Mouse (Mus musculus): Measurements from ENCODE around the gene Rabl6. TPM values are rescaled to one million over a fixed set of nuclear protein-coding genes. Genes with fewer than 3 reads are reported as not detected.

Gene Rabl6
- polyA plus RNA-seq, 1 experiment from 2014 or later, result 78.3 TPM

DNA sequence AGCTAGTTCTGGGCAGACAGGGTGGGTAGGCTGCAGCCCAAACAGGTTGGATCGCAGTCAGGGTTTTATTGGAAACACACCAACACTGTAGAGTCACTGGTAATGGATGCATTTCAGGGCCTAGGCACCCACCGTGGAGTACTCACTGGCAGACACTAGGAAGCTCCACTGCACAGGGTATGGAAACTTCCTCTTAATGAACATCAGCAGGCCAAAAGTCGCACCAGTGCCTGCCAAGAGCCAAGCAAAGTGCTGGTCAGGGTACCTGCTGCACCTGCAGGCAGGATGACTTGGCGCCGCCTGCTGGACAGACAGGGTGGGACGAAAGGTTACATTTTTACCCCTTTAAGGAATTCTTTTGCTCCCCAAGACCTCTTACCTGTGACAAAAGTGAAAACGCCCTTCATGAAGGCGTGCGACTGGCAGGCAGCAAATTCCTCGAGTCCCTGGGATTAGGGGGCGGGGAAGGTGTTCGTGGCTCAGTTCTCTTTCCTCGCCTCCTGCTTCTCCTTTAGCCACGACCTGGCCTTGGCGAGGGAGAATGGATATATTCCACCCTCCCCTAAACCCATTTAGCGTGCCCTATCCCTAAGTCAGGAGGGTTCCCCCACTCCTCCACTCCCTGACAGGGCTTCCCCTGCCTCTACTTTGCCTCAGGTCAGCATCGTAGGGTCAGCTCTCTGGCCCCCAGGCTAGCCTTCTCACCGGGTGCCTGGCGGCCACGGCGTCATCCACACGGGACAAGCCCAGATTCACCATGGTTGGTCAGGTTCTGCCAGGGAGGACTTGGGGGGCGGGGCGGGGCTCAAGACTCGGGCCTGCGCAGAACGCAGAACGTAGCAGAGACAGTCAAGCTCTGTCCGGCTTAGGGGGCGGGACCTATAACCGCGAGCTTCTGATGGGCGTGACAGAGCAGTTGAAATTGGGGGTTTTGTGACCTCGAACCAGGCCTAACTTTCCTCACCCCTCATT lies 13.2 kb upstream of the Rabl6 start, which contains the start of gene Tmem141:
Gene Tmem141 (minus strand): TSS at position 777 of the 972 bp plus-strand sequence.
- peaks cover 12% of the 10 kb centered on the region for H3K4me1 ChIP-seq
- H3K27ac ChIP-seq, result 0 out of 2 replicates have a peak within 1 kb of the TSS, but pooled peaks have one; percentile 20
- H3K36me3 ChIP-seq, result no peaks in the 10 kb centered on the region
- peak within 1 kb of the TSS; percentile 46 for H3K4me3 ChIP-seq
- peaks cover 17% of the 10 kb centered on the region for H3K27me3 ChIP-seq (replicated peaks)
- 5% methylated on average over 34 of the region's 34 CpGs for WGBS
- ATAC-seq (ENCODE audit: low FRiP score, low read depth), result peak; percentile 91
- peak within 1 kb of the TSS; percentile 77 for H3K4me2 ChIP-seq (replicated peaks)
- H3K9me3 ChIP-seq, result no peaks in the 10 kb centered on the region
- peak within 1 kb of the TSS; percentile 63 for H3K9ac ChIP-seq

- H3K9me3 ChIP-seq, result no peaks in the 10 kb centered on the region
- H3K36me3 ChIP-seq, result no peaks in the 10 kb centered on the region
- H3K27ac ChIP-seq, result no peak overlapping the region
- no peak overlapping the region for H3K9ac ChIP-seq
- H3K4me1 ChIP-seq, result peaks cover 16% of the 10 kb centered on the region
- no peak overlapping the region for H3K4me3 ChIP-seq
- peak overlapping the region; percentile 77; the same call in 1 of the 2 replicates for H3K4me2 ChIP-seq (replicated peaks)
- no peak for ATAC-seq (ENCODE audit: low FRiP score, low read depth)
- peaks cover 24% of the 10 kb centered on the region for H3K27me3 ChIP-seq (replicated peaks)
- WGBS, result 87% methylated on average over 4 of the region's 4 CpGs
Measured at GRCm38 (mm10) chr2:25620852-25621228, 12.5 kb upstream of the Rabl6 start.

DNA sequence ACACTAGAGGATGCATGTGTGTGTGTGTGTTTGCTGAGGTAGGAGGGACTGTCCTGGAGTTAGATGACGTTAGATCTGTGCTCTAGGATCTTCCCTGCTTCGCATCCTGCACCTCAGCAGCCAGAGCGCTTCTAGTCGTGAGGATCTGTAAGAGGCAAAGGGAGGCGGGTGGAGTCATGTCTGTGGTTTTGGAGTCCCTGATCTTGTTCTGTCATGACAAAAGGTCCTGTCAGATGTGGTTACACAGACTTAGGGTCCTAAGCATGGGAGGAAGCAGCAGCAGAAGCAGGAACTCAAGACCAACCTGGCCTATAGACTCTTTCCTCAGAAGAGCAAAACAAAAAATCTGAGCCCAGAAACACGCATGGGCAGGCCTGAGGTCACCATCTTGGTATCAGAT lies 12.1 kb upstream of the Rabl6 start:
- no peak overlapping the region for H3K9ac ChIP-seq
- H3K36me3 ChIP-seq, result no peaks in the 10 kb centered on the region
- peaks cover 16% of the 10 kb centered on the region for H3K4me1 ChIP-seq
- no peak overlapping the region for H3K27ac ChIP-seq
- no peaks in the 10 kb centered on the region for H3K9me3 ChIP-seq
- no peak overlapping the region for H3K4me2 ChIP-seq (replicated peaks)
- 75% methylated on average over 6 of the region's 6 CpGs for WGBS
- H3K27me3 ChIP-seq (replicated peaks), result peaks cover 29% of the 10 kb centered on the region
- ATAC-seq (ENCODE audit: low FRiP score, low read depth), result no peak
- no peak overlapping the region for H3K4me3 ChIP-seq

DNA sequence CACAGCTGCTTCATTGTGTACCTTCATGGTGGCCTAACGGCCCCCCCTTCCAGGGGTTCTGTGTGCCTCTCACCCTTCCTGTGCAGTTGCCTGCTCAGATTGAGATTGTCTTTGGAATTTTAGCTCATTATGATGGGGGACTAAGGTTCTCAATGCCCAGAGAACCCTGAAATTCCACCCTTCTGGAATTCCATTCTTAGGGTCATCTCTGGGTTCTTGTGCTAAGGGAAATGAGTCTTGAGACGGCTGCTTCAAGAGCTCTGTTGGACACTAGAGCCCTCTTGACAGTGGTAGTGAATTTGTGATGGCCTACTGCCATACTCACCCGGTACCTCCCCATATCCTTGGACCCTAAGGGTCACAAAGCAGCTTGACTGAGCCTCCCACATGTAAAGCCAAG lies 9.3 kb upstream of the Rabl6 start, which contains the start of gene Ccdc183:
Gene Ccdc183 (minus strand): TSS at position 101 of the 400 bp plus-strand sequence.
- no peak for ATAC-seq (ENCODE audit: low FRiP score, low read depth)
- no peaks in the 10 kb centered on the region for H3K9me3 ChIP-seq
- no peak within 1 kb of the TSS for H3K4me3 ChIP-seq
- peaks cover 40% of the 10 kb centered on the region for H3K27me3 ChIP-seq (replicated peaks)
- peaks cover 16% of the 10 kb centered on the region for H3K4me1 ChIP-seq
- 0 out of 2 replicates have a peak within 1 kb of the TSS, but pooled peaks have one; percentile 24 for H3K4me2 ChIP-seq (replicated peaks)
- H3K27ac ChIP-seq, result no peak within 1 kb of the TSS
- 82% methylated on average over 3 of the region's 3 CpGs for WGBS
- H3K36me3 ChIP-seq, result no peaks in the 10 kb centered on the region
- 0 out of 2 replicates have a peak within 1 kb of the TSS, but pooled peaks have one; percentile 6 for H3K9ac ChIP-seq

DNA sequence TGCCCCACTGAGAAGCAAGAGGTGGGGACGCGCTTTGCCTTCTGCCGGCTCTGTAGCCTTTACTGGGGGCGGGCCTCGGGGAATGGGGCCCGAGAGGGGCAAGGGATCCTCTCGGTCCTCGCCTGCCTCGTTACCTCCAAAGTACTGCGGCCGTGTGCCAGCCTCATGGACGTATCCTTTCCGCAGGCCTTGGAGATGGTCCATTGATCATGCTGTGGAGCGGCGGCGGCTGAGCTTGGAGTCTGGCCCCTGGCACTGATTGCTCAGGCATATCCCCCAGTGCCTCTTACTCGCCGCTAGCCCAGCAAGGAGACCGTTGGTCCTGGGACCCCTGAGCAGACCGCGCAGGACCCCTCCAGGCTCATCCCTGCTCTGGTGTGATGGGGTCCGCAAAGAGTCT lies 8.1 kb upstream of the Rabl6 start:
- Histone ChIP-seq H3K4me2 (replicated peaks) (0 out of 2 replicates have a peak overlapping the region, but pooled peaks have one; percentile 24), H3K4me1 (peaks cover 11% of the 10 kb centered on the region), H3K27ac (no peak overlapping the region), H3K9me3 (no peaks in the 10 kb centered on the region), H3K36me3 (no peaks in the 10 kb centered on the region), H3K4me3 (no peak overlapping the region), H3K9ac (0 out of 2 replicates have a peak overlapping the region, but pooled peaks have one; percentile 6), H3K27me3 (replicated peaks) (peaks cover 40% of the 10 kb centered on the region)
- WGBS, result 25% methylated on average over 22 of the region's 22 CpGs
- no peak for ATAC-seq (ENCODE audit: low FRiP score, low read depth)

- H3K4me3 ChIP-seq, result peak overlapping the region; percentile 98
- no peaks in the 10 kb centered on the region for H3K27me3 ChIP-seq (replicated peaks)
- H3K4me1 ChIP-seq, result peaks cover 17% of the 10 kb centered on the region
- H3K9me3 ChIP-seq, result no peaks in the 10 kb centered on the region
- peak overlapping the region; percentile 98; the same call in 1 of the 2 replicates for H3K9ac ChIP-seq
- no peak overlapping the region for H3K27ac ChIP-seq
- ATAC-seq (ENCODE audit: low FRiP score, low read depth), result peak; percentile 19; the same call in 1 of the 2 replicates
- H3K4me2 ChIP-seq (replicated peaks), result peak overlapping the region; percentile 74
- 74% methylated on average over 10 of the region's 10 CpGs for WGBS
- no peaks in the 10 kb centered on the region for H3K36me3 ChIP-seq
Measured at GRCm38 (mm10) chr2:25608671-25609070, 350 bp upstream of the Rabl6 start.

- Histone ChIP-seq H3K27me3 (replicated peaks) (no peaks in the 10 kb centered on the region), H3K9ac (no peak overlapping the region), H3K9me3 (no peaks in the 10 kb centered on the region), H3K4me1 (peaks cover 12% of the 10 kb centered on the region), H3K4me3 (no peak overlapping the region), H3K27ac (no peak overlapping the region), H3K36me3 (peaks cover 49% of the 10 kb centered on the region), H3K4me2 (replicated peaks) (no peak overlapping the region)
- 92% methylated on average over 5 of the region's 5 CpGs for WGBS
- ATAC-seq (ENCODE audit: low FRiP score, low read depth), result no peak
Measured at GRCm38 (mm10) chr2:25602526-25602925, 5.8 kb downstream of the Rabl6 start.

GRCm38 (mm10) chr2:25600037-25600436 lies 8.3 kb downstream of the Rabl6 start:
- Histone ChIP-seq H3K4me3 (no peak overlapping the region), H3K36me3 (peaks cover 74% of the 10 kb centered on the region), H3K9ac (no peak overlapping the region), H3K27me3 (replicated peaks) (no peaks in the 10 kb centered on the region), H3K4me2 (replicated peaks) (no peak overlapping the region), H3K4me1 (no peaks in the 10 kb centered on the region), H3K27ac (no peak overlapping the region), H3K9me3 (no peaks in the 10 kb centered on the region)
- WGBS, result 91% methylated on average over 2 of the region's 2 CpGs
- no peak for ATAC-seq (ENCODE audit: low FRiP score, low read depth)

DNA sequence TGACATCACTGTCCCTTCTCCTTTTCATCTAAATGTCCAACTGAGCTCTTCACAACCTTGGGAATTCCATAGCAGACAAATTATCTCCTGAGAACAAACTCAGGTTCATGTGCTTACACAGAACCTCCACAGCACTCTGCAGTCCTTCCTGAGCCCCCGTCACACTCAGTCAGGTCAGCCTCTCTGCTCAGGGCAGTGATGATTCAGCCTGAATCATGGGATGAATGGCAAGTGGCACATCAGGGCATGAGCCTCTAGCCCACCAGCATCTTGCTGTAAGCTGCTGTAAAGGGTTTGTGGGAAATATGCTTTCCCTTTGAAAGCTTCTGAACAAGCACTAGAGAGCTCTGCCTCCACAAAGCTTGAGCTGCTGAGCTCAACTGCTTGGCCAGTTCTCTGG lies 9.6 kb downstream of the Rabl6 start:
- no peaks in the 10 kb centered on the region for H3K4me1 ChIP-seq
- H3K9me3 ChIP-seq, result no peaks in the 10 kb centered on the region
- no peak overlapping the region for H3K4me2 ChIP-seq (replicated peaks)
- WGBS, result 94% methylated on average over 1 of the region's 1 CpGs
- ATAC-seq (ENCODE audit: low FRiP score, low read depth), result no peak
- H3K27ac ChIP-seq, result no peak overlapping the region
- H3K36me3 ChIP-seq, result peaks cover 81% of the 10 kb centered on the region
- H3K27me3 ChIP-seq (replicated peaks), result no peaks in the 10 kb centered on the region
- no peak overlapping the region for H3K4me3 ChIP-seq
- H3K9ac ChIP-seq, result no peak overlapping the region

GRCm38 (mm10) chr2:25596765-25597510 lies 11.4 kb downstream of the Rabl6 start:
- ATAC-seq (ENCODE audit: low FRiP score, low read depth), result no peak
- Histone ChIP-seq H3K4me1 (no peaks in the 10 kb centered on the region), H3K27ac (no peak overlapping the region), H3K9me3 (no peaks in the 10 kb centered on the region), H3K4me3 (no peak overlapping the region), H3K4me2 (replicated peaks) (no peak overlapping the region), H3K36me3 (peaks cover 93% of the 10 kb centered on the region), H3K27me3 (replicated peaks) (no peaks in the 10 kb centered on the region), H3K9ac (no peak overlapping the region)
- 98% methylated on average over 5 of the region's 5 CpGs for WGBS

GRCm38 (mm10) chr2:25591863-25592262 lies 16.5 kb downstream of the Rabl6 start:
- H3K27ac ChIP-seq, result no peak overlapping the region
- H3K27me3 ChIP-seq (replicated peaks), result no peaks in the 10 kb centered on the region
- no peak overlapping the region for H3K4me2 ChIP-seq (replicated peaks)
- ATAC-seq (ENCODE audit: low FRiP score, low read depth), result no peak
- H3K9ac ChIP-seq, result no peak overlapping the region
- 88% methylated on average over 2 of the region's 2 CpGs for WGBS
- H3K4me3 ChIP-seq, result no peak overlapping the region
- H3K4me1 ChIP-seq, result no peaks in the 10 kb centered on the region
- no peaks in the 10 kb centered on the region for H3K9me3 ChIP-seq
- H3K36me3 ChIP-seq, result peaks cover 90% of the 10 kb centered on the region
